Mouse (Mus musculus): ENCODE measurements around the gene Masp1.

Masp1 gene

DNA sequence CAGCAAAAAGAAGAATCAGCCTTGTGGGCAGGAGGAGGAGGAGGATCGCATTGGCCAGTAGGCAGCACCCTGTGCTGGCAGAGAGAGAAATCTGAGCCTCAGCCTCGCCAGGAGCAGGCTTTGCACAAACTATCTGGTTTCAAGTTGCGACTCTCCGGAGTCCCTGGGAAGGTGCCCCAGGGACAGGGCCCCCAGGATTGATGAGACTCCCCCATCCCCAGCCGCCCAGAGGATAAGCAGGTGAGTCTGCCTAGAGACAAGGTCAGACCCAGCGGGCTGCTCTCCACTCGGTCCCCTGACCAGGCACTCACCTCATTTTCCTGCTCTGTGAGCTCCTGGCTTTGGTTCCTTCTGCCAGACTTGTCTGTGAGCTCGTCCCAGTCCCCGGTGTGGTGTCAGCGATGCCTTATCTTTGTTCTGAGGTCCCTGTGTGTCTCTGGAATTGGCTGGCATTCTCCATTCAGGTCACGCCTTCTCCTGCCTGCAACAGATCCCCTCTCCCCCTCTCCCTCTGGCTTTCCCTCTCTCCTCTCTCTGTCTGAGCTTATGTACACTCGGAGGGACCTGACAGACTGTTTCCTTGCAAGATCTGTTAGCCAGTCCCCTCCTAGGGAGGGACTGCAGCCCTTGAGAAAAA lies at the start of gene Masp1, which contains the start of gene Rtp4:
Masp1 (minus strand) TSS at position 581 of the 637 bp plus-strand sequence.
Rtp4 (plus strand) TSS at position 57 of the 637 bp plus-strand sequence.
- no peak for DNase-seq (ENCODE audit: low read depth, low spot score)

DNA sequence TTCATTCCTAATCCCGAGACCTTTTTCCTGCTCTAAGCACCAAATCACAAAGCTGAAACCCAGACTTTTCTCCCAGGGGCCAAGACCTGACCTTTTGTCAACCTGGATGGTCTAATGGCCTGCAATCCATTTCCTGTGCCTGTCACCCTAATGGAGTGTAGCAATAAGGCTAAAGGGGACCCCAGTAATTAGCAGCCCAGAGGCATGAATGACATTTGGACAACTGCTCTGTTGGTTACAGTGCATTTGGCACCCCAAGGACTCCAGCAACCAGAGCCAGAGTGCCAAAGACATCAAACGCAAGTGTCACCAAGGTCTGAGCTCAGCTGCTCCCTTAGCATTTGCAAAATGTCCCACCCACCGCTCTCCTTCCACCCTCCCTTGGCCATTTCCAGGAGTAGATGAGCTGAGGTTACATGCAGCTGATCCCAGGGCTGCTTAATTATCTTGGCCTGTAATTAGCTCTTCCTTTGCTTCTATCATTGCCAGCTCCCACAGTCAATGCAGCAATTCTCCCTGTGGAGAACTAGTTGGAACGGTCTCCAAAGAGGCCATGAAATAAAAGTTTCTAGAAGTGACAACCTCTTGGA lies 47.8 kb upstream of the Masp1 start:
- no peak for DNase-seq (ENCODE audit: low read depth, low spot score)

DNA sequence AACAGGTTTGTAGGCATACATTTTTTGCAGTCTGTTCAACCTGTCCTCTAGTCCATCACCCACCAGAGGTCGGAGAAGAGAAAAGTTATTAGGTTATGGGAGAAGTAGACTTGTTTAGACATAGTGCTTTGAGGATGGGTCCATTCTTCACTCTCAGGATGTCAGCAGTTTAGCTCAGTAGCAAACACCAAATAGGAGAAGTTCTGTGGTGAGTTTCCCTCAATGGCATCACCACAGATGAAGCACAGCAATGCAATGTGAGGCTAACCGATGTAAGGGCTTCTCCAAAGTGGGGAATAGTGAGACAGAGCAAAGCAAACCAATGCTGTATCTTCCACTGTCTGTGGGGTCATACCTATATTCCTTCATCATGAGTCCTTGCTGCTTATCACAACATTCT lies 37.1 kb upstream of the Masp1 start:
- no peak for DNase-seq (ENCODE audit: low read depth, low spot score)

DNA sequence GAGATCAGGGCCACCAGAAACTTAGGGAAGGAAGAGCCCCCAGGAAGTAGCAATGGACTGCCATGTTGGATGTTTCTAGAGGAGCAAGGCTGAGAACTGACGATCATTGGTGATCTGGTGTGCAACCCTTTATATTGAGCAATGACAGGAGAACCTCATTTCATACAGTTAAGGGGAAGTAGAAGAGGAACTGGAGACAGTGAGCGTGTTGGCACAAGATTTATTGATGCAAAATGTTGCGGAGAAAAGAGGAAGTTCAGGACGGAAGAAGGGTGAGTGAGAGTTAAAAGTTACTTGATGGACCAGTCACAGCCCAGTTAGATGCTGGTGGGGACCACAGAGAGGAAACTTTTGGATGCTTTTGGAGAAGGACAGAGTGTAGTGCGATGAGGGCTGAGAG lies 36.6 kb upstream of the Masp1 start:
- no peak for DNase-seq (ENCODE audit: low read depth, low spot score)

DNA sequence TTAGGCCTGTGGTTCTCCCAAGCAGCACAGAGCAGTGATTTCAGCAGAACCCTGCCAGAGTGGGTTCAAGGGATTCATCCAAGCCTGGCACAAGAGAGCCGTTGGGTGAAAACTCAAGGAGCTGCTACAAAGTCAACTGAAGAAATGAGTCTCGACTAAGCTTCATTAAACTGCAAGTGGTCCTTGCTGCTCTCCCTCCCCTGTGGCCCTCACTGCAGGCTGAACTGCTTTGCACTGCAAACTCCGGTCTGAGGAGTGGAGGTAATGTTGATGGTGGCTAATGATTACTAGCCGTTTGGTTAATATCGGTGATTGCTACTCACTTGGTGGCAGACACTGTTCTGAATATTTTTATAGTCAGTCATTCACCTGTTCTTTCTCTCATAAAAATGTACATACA lies 34.1 kb upstream of the Masp1 start:
- no peak for DNase-seq (ENCODE audit: low read depth, low spot score)

DNA sequence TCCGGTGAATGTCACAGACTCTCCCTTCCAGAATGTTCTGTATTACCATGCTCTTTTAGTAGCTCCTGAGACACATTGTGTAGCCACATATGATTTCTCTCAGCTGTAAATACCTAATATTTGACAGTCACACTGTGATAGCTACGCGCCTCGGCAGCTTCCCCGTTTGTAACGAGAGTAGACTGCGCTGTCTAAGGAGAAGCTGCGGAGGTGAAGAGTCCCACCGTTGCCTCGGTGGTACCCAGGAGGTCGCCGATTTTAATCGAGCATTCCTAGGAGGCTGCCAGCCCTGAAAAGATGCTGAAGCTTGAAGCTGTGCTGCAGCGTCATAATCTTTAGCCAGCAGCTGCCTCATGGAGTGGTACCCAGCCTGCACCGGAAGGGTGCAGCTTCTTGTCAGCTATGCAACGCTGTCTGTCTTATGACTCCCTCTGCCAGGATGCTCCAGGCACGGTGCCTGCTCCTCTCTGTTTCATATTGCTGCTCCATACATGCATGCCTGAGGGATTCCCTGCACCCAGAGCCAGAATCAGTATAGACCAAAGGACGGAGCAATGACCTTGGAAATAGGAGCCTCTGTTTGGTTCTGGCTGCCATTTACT lies 30.5 kb upstream of the Masp1 start:
- no peak for DNase-seq (ENCODE audit: low read depth, low spot score)

DNA sequence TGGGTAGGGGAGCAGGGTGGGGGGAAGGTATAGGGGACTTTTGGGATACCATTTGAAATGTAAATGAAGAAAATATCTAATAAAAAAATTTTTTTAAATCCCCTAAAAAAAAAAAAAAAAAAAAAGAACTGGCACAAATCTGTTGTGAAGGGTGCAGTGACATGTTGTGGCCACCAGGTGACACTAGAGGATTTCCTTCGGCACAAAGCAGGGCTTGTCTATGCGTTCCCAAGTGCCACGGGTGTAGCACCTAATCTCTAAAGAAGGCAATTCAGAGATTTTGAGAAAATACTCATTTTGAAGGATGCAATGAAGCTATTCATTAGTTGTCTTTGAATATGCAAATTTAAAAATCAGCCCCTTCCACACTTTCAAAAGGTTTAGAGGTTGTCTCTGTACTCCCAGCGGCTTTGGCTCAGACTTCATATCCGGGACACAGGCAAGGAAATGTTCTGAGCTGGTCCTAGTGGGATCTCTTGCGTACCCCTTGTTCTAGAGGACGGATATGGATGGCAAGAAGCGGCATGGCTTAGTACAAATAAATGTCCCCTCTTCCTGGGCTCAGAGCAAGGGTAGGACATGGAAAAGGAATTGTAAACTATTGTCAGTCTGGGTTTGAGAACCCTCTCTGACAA lies 29.8 kb upstream of the Masp1 start:
- no peak for DNase-seq (ENCODE audit: low read depth, low spot score)

DNA sequence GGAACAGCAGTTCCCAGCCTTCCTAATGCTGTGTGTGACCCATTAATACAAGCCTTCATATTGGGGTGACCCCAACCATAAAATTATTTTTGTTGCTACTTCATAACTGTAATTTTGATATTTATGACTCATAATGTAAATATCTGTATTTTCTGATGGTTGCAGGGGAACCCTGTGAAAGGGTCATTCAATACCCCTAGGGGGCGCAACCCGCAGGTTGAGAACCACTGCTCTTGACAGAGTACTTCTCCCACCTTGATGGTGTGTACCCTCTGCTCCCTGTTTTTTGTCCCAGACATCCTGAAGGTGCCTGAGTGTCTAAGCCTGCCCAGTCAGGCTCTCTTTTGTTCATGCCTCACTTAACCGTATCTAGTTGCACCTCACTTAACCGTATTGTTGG lies 27.2 kb upstream of the Masp1 start:
- DNase-seq (ENCODE audit: low read depth, low spot score), result no peak

DNA sequence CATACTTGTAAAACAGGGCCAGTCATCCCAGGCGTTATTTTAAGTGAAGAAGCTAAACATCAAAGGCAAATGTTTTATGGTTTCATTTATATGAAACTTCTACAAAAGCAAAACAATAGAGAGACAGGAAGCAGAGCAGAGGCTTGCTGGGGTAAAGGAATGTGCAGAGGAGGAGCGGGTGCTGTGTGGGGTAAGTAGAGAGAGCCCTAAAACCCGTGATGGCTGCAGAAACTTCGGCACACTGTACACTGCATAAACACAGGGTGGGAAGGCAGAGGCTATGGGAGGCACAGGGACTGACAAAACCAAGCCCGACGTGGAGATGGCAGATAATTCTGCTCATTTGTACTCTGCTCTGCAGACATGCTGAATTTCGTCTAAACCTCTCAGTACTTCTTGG lies 23.7 kb upstream of the Masp1 start:
- DNase-seq (ENCODE audit: low read depth, low spot score), result no peak

DNA sequence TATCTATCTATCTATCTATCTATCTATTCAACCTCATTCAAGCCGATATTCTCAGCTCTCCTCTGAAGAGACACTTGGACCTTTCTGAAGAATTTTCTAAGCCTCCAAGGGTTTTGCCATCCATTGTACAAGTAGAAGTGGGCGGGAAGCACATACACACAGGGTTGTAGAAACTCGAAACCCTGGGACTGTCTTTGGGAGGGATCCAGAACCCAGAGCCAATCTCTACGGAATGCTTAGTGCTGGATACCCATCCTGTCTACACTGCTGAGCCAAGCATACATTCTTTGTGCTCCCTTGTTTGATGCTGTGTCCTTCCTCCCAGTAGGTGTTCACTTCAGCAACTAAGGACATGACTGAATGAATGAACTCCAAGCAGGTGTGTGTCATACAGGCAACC lies 22.3 kb upstream of the Masp1 start:
- no peak for DNase-seq (ENCODE audit: low read depth, low spot score)

DNA sequence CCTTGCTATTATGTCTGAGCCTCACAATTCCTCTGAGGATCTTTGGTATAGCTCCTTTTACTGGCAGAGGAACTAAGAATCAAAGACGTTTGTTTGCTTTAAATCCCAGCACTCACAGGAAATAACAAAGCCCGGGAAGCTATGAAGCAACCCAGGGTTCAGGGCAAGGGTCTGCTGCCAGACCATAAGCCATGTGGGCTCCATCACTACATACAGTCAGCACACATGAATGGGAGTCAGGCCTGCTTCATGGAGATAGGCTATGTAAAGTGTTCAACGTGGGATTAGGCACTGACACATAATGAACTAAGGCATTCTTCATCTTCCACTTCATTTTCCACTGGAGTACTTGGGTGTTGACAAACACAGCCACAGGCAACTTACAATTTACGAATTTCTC lies 20.4 kb upstream of the Masp1 start:
- no peak for DNase-seq (ENCODE audit: low read depth, low spot score)

DNA sequence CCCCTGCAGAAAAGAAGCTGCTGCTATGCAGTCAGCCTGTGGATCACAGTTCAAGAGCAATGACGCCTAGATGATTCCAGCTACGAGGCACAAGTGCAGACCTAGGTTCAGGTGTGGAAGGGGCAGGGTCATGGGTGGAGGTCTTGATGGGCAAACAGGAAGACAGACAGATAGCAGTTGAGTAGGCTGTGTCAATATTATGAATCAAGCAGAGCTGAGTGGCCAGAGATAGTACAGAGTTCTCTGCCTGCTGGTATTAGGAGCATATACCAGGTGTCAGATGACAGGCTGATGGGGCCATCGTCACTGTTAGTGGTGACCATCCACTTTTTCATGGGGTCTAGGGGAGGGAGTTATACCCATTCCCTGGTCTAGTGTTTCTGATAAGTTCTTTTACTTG lies 13.1 kb upstream of the Masp1 start:
- no peak for DNase-seq (ENCODE audit: low read depth, low spot score)

DNA sequence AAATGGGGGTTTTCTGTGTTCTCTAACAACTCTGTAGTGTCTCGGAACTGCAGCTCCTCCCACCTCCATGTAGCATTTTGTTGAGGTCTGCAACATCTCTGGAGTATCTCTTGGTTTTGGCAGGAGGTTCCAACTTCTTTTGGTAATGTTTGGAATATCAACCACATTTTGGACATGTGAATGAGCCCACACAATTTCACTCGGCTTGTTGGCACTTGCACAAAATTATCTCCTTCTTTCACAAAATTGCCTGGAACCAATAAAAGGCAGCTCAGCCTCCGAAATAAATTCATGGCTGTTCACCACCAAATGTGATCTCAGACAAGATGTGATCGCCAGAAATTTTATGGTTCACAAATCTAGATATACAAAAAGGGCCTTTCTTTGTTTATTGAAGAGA lies 8.6 kb upstream of the Masp1 start:
- DNase-seq (ENCODE audit: low read depth, low spot score), result no peak

DNA sequence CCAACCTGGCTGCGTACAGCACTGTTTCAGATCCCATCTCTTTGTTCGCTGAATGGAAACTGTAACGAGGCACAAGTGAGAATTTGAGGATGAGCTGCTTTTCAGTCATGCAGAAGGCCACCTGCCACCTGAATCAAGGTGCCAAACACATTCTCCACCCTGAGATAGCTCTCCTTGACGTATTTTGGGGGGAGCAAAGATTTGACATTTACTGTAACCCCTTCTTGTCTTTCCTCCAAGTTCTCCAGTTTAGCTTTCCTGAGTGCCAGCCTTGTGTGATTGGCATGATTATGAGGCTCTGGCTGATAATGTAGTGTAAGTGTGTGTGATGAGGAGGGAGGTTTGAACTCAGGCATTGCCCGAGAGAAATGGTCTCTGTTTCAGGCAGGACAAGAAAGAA lies 1.5 kb upstream of the Masp1 start:
- DNase-seq (ENCODE audit: low read depth, low spot score), result no peak

DNA sequence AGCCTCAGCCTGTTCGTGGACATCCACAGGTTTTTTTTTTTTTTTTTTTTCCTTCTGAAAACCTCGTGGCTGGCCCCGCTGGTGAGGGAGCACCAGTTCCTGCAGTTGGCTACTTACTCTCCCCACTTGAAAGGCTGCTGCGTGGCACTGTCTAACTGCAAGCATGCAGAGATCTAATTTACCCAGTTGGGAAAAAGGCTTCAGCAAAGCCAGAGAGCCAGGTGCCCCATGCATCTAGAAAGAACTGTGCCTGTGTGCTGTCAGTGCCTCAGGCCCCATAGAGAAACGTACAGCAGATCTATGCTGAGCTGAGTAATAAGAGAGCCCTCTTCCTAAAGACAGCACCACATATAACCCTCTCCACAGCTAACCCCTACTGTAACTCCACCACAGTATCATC lies 477 bp upstream of the Masp1 start:
- no peak for DNase-seq (ENCODE audit: low read depth, low spot score)

DNA sequence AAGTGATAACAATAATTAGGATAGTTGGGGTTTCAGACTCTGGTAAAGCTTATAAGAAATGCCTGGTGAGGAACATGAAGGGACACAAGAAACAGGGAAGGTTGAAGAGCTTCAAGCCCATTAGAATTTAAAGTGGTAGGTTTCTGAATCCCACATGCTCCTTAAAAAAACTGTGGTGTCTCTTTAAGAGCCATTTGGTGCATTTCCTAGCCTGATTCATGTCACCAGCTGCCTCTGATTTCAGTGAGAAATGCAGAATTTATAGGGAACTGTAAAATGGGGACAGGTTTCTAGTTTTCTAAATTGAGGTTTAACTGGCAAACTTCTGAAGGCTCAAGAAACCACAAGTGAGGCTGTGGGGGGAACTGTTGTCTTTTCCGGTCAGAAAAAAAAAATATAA lies 844 bp downstream of the Masp1 start:
- DNase-seq (ENCODE audit: low read depth, low spot score), result no peak

DNA sequence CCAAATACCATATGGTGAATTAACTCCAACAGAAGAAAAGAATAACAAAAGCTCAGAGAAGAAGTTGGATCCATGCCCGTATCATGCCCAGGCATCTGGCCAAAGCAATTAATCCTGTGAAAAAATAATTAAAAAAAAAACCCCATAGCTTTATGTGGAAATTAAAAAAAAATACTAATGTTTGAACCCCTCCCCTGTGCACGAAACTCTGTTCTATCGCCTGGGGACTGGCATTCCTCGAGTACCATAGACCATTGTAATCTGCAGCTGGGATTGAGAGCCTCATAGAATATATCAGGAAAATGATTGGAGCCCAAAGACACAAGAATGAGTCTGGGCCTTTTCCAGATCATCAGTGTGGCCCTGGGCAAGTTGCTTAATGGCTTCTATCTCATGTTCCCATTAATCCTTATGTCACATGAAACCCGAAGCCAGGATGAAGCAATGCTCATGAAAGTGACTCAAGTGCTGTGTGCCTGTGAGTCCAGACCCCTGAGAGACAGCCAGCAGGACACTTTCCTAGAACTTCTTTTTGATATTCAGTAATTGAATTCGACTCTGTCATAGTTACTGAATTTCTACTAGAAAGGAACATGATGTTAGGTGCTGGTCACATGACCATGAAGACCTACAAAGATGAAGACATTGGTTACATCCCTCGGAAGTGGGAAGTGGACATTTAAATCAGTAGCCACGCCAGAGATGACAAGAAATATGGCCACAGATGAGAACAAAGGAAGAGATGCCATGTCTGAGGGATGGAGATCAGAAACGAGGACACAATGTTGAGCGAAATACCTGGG lies 1.8 kb downstream of the Masp1 start:
- no peak for DNase-seq (ENCODE audit: low read depth, low spot score)

DNA sequence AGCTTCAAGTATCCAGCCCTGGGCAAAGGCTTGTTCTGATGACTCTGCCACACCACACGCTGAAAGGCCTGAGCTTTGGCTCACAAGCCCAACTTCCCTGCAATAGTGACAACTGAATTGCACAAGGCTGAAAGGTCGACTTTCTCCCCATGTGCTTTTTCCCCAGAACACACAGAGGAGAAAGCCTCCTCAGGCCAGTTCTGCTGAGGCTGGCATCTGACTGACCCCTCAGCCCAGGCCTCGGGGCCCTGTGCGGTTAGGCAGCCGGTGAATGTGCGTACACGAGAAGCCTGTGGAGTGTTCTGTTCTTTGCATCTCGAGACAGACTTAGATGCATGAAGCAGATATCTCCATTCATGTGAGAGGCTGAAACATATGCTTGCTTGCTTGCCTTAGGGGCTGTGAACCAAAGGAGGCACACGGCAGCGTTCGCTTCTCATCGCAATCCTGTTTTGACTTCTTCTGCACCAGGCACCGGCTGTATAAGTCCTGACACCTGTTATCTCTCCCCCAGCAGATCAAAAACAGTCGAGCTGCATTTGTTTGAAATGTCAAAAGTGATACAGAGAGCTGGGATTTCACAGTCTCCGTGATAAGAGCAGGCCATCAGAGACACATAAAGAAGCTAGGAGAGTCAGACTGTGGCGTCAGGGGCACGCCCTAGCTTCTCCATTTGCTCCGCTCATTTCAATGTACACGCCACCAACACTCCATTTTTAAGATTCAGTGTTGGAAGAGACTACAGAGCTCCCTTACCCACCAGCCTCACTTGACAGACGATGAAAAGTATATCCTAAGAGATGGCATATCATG lies 2.7 kb downstream of the Masp1 start:
- DNase-seq (ENCODE audit: low read depth, low spot score), result no peak

DNA sequence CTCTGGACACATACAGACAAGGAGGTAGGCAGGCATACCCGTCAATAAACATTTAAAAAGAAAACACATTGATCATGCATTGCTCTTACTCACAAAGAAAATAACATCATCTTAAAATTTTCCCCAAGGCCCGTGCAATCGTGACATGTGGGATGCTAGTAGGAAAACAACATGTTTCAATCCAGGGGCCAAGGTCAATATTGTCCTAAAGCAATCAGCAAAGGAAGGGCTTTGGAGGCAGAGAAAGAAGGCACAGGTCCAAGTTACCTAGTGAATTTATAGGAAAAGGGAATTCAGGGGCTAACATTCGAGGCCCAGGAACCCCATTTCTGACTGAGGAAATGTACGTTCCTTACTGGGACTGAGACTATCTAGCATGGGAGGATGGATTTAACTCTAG lies 3.4 kb downstream of the Masp1 start:
- no peak for DNase-seq (ENCODE audit: low read depth, low spot score)

DNA sequence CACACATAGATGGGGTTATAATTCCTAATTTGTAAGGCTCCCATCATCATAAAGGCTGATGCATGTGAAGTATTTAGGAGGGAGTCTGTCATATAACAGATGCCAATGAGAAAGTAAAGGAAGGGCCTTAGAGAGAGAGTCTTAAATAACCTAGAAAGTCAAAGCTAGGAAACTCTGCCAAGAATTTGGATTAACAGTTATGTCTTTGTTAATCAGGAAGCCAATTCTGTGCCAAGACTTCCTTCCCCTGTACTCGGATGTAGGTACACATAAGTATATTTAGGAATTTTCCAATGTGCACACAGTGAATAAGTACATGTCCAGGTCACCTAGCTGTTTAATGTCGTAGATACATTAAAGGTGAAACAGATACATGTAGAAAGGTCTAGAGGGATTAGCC lies 4.0 kb downstream of the Masp1 start:
- DNase-seq (ENCODE audit: low read depth, low spot score), result no peak

DNA sequence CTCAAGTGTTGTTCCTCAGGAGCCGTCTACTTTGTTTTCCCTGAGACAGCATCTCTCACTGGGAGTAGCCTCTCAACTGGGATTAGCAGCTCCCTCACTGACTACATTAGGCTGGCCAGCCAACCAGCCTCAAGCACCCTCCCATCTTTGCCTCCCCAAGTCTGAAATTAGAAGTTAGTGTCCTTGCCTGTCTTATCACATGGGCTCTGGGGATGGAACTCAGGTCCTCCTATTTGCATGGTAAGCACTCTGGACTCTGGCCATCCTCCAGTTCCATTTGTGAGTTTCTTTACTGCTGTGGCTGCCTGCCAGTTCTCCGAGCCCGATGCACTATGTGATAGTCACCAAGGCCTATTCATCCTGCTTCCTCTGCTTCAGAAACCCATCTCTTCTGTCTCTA lies 4.8 kb downstream of the Masp1 start:
- DNase-seq (ENCODE audit: low read depth, low spot score), result no peak
